Mouse (Mus musculus) hindbrain, postnatal 0 days (tissue): ENCODE measurements at regions not wholly inside any gene's neighbourhood (a gene's known extent, or its start where the extent isn't known, plus 50 kb on each side); places are given as distances from the start of the nearest gene placed in this dataset.

Experiments used
- ATAC-seq: fragments of 200-750 bp; cut with Nextera tagmentation; 2 replicates; pipeline ENCODE4 v1.8.0; 2017; ENCODE audit warnings: mild to moderate bottlenecking, moderate TSS enrichment, moderate library complexity
- DNase-seq: peaks from one replicate; pipeline ENCODE4 v3.0.0-alpha.2; 2015; ENCODE audit warnings: low spot score
- H3K27ac ChIP-seq: fragments of 300-500 bp; sonication (generic); 2 replicates; pipeline ENCODE4 v1.5.1; 2014; ENCODE audit warnings: mild to moderate bottlenecking
- H3K27me3 ChIP-seq: fragments of 300-500 bp; sonication (generic); 2 replicates; pipeline ENCODE4 v1.6.1; 2014; ENCODE audit warnings: low read length, mixed read lengths; ENCODE audit not compliant: insufficient read depth
- H3K36me3 ChIP-seq: fragments of 300-500 bp; sonication (generic); 2 replicates; pipeline ENCODE4 v1.6.1; 2014; ENCODE audit warnings: low read length, mixed read lengths; ENCODE audit not compliant: insufficient read depth
- H3K4me1 ChIP-seq: fragments of 300-500 bp; sonication (generic); 2 replicates; pipeline ENCODE4 v1.6.1; 2014; ENCODE audit warnings: antibody characterized with exemption, low read length, mixed read lengths; ENCODE audit not compliant: insufficient read depth
- H3K4me2 ChIP-seq: fragments of 300-500 bp; sonication (generic); 2 replicates; pipeline ENCODE4 v1.6.1; 2014; ENCODE audit warnings: low read depth, mild to moderate bottlenecking, low read length, moderate library complexity, mixed read lengths
- H3K4me3 ChIP-seq: fragments of 300-500 bp; sonication (generic); 2 replicates; pipeline ENCODE4 v1.5.1; 2014; ENCODE audit warnings: low read length
- H3K9ac ChIP-seq: fragments of 300-500 bp; sonication (generic); replicated peaks from 2 replicates; pipeline ENCODE4 v1.6.1; 2014; ENCODE audit warnings: mild to moderate bottlenecking, low read length, moderate library complexity, mixed read lengths
- H3K9me3 ChIP-seq: fragments of 300-500 bp; sonication (generic); 2 replicates; pipeline ENCODE4 v1.6.1; 2016; ENCODE audit warnings: low read length, mixed read lengths
- CTCF ChIP-seq: IDR thresholded peaks from 2 replicates; pipeline ENCODE4 v1.5.1; 2016; ENCODE audit warnings: antibody characterized with exemption, control low read depth, low read depth
- WGBS: fragments of 180-500 bp; shearing (Covaris S2); extraction: QIAGEN DNeasy Blood & Tissue Kit; methylation state at CpG from one replicate; pipeline ENCODE4 v1.1.7; 2014; 5-methylcytosine and 5-hydroxymethylcytosine counted together

GRCm38 (mm10) chr1:71755435-71755834, 102.4 kb upstream of the Fn1 start:
- ATAC-seq (no peak), DNase-seq (no peak)
- Histone ChIP-seq H3K36me3 (no peaks in the 10 kb centered on the region), H3K27ac (no peak overlapping the region), H3K9me3 (peaks cover 5% of the 10 kb centered on the region; the same call in 1 of the 2 replicates), H3K27me3 (no peaks in the 10 kb centered on the region), H3K4me1 (no peaks in the 10 kb centered on the region), H3K4me3 (no peak overlapping the region), H3K4me2 (no peak overlapping the region), H3K9ac (no peak overlapping the region)
- TF ChIP-seq CTCF = no peak
- WGBS = 75% methylated on average over 9 of the region's 9 CpGs

- ATAC-seq = no peak
Observed at GRCm38 (mm10) chr1:71752351-71752750, 99.4 kb upstream of the Fn1 start.

GRCm38 (mm10) chr1:71751601-71752000, 98.6 kb upstream of the Fn1 start:
- H3K4me3 ChIP-seq = no peak overlapping the region
- no peak for TF ChIP-seq CTCF
- H3K4me1 ChIP-seq = no peaks in the 10 kb centered on the region
- no peak overlapping the region for H3K27ac ChIP-seq
- no peak overlapping the region for H3K9ac ChIP-seq
- no peaks in the 10 kb centered on the region for H3K27me3 ChIP-seq
- H3K4me2 ChIP-seq = no peak overlapping the region
- 63% methylated on average over 1 of the region's 1 CpGs for WGBS
- peaks cover 5% of the 10 kb centered on the region; the same call in 1 of the 2 replicates for H3K9me3 ChIP-seq
- DNase-seq = no peak
- no peak for ATAC-seq
- H3K36me3 ChIP-seq = no peaks in the 10 kb centered on the region

More at GRCm38 (mm10) chr1:71752351-71752750, 99.4 kb upstream of the Fn1 start:
- 94% methylated on average over 1 of the region's 1 CpGs for WGBS
- Histone ChIP-seq H3K36me3 (no peaks in the 10 kb centered on the region), H3K9ac (no peak overlapping the region), H3K4me2 (no peak overlapping the region), H3K27ac (no peak overlapping the region), H3K4me1 (no peaks in the 10 kb centered on the region), H3K9me3 (peaks cover 5% of the 10 kb centered on the region; the same call in 1 of the 2 replicates), H3K4me3 (no peak overlapping the region), H3K27me3 (no peaks in the 10 kb centered on the region)
- no peak for DNase-seq
- no peak for TF ChIP-seq CTCF

GRCm38 (mm10) chr1:71735606-71736005, 82.6 kb upstream of the Fn1 start:
- no peak for ATAC-seq
- Histone ChIP-seq H3K27ac (no peak overlapping the region), H3K9ac (no peak overlapping the region), H3K9me3 (no peaks in the 10 kb centered on the region), H3K27me3 (no peaks in the 10 kb centered on the region), H3K4me2 (no peak overlapping the region), H3K36me3 (no peaks in the 10 kb centered on the region), H3K4me1 (no peaks in the 10 kb centered on the region), H3K4me3 (no peak overlapping the region)
- WGBS = 84% methylated on average over 3 of the region's 3 CpGs
- TF ChIP-seq CTCF = no peak
- no peak for DNase-seq

GRCm38 (mm10) chr1:71731623-71732022, 78.6 kb upstream of the Fn1 start:
- H3K4me2 ChIP-seq = no peak overlapping the region
- ATAC-seq = no peak
- no peak overlapping the region for H3K9ac ChIP-seq
- DNase-seq = no peak
- no peaks in the 10 kb centered on the region for H3K9me3 ChIP-seq
- no peak overlapping the region for H3K4me3 ChIP-seq
- no peak for TF ChIP-seq CTCF
- no peak overlapping the region for H3K27ac ChIP-seq
- no peaks in the 10 kb centered on the region for H3K4me1 ChIP-seq
- no peaks in the 10 kb centered on the region for H3K27me3 ChIP-seq
- no peaks in the 10 kb centered on the region for H3K36me3 ChIP-seq

- Histone ChIP-seq H3K27ac (no peak overlapping the region), H3K27me3 (no peaks in the 10 kb centered on the region), H3K9me3 (no peaks in the 10 kb centered on the region), H3K36me3 (no peaks in the 10 kb centered on the region), H3K4me3 (no peak overlapping the region), H3K4me2 (no peak overlapping the region), H3K4me1 (no peaks in the 10 kb centered on the region), H3K9ac (no peak overlapping the region)
- no peak for TF ChIP-seq CTCF
- ATAC-seq (no peak), DNase-seq (no peak)
- 79% methylated on average over 4 of the region's 4 CpGs for WGBS
Observed at GRCm38 (mm10) chr1:71731011-71731410, 78.0 kb upstream of the Fn1 start.

GRCm38 (mm10) chr1:71728852-71729347, 75.9 kb upstream of the Fn1 start:
- ATAC-seq (no peak), DNase-seq (no peak)
- 92% methylated on average over 8 of the region's 8 CpGs for WGBS
- TF ChIP-seq CTCF = no peak
- Histone ChIP-seq H3K9ac (no peak overlapping the region), H3K4me1 (no peaks in the 10 kb centered on the region), H3K27ac (no peak overlapping the region), H3K9me3 (no peaks in the 10 kb centered on the region), H3K4me2 (no peak overlapping the region), H3K4me3 (no peak overlapping the region), H3K27me3 (no peaks in the 10 kb centered on the region), H3K36me3 (no peaks in the 10 kb centered on the region)
